Mouse (Mus musculus) liver, embryonic 13.5 days (tissue): ENCODE measurements around the gene Gas1. TPM values are rescaled to one million over a fixed set of nuclear protein-coding genes. Genes with fewer than 3 reads are reported as not detected.

Experiments
- ATAC-seq: fragments of 200-750 bp; cut with Nextera tagmentation; 2 replicates; pipeline ENCODE4 v1.8.0; 2017; ENCODE audit warnings: low read depth, mild to moderate bottlenecking, moderate number of reproducible peaks, moderate library complexity
- DNase-seq: peaks from one replicate; pipeline ENCODE4 v3.0.0; 2022
- H3K27ac ChIP-seq: fragments of 300-500 bp; sonication (generic); 2 replicates; pipeline ENCODE4 v1.5.1; 2015; ENCODE audit warnings: moderate library complexity, mild to moderate bottlenecking, inconsistent platforms
- H3K27me3 ChIP-seq: fragments of 300-500 bp; sonication (generic); 2 replicates; pipeline ENCODE4 v1.6.1; 2015; ENCODE audit warnings: mild to moderate bottlenecking, inconsistent platforms
- H3K36me3 ChIP-seq: fragments of 300-500 bp; sonication (generic); 2 replicates; pipeline ENCODE4 v1.6.1; 2015; ENCODE audit warnings: mild to moderate bottlenecking, inconsistent platforms
- H3K4me1 ChIP-seq: fragments of 300-500 bp; sonication (generic); replicated peaks from 2 replicates; pipeline ENCODE4 v1.6.1; 2015; ENCODE audit warnings: inconsistent platforms
- H3K4me2 ChIP-seq: fragments of 300-500 bp; sonication (generic); 2 replicates; pipeline ENCODE4 v1.6.1; 2015; ENCODE audit warnings: inconsistent platforms, mild to moderate bottlenecking, moderate library complexity
- H3K4me3 ChIP-seq: fragments of 300-500 bp; sonication (generic); replicated peaks from 2 replicates; pipeline ENCODE4 v1.5.1; 2015; ENCODE audit warnings: mild to moderate bottlenecking, inconsistent platforms
- H3K9ac ChIP-seq: fragments of 300-500 bp; sonication (generic); 2 replicates; pipeline ENCODE4 v1.6.1; 2015; ENCODE audit warnings: mild to moderate bottlenecking, inconsistent platforms
- H3K9me3 ChIP-seq: fragments of 300-500 bp; sonication (generic); replicated peaks from 2 replicates; pipeline ENCODE4 v1.6.1; 2016; ENCODE audit warnings: inconsistent platforms
- whole genome bisulfite sequencing: fragments of 180-500 bp; shearing (Covaris S2); methylation state at CpG from one replicate; pipeline ENCODE4 v1.1.7; 2015; ENCODE audit not compliant: insufficient replicate concordance; 5-methylcytosine and 5-hydroxymethylcytosine counted together
- polyA plus RNA-seq: library from polyadenylated mRNA; unstranded; fragments of >200 nt; fragmentation: Nextera tagmentation; extraction: Ambion mirVana; gene quantifications from 2 replicates; pipeline ENCODE4 v1.2.1, GENCODE M21; 2015

The Gas1 gene
- 2.8 and 4.1 TPM in 2 replicates for polyA plus RNA-seq

- WGBS: 0% methylated on average over 59 of the region's 59 CpGs
- peak within 1 kb of the TSS; percentile 58 for H3K4me3 ChIP-seq
- no peaks in the 10 kb centered on the region for H3K36me3 ChIP-seq
- peak; percentile 65 for ATAC-seq
- H3K4me1 ChIP-seq: peaks cover 16% of the 10 kb centered on the region
- H3K4me2 ChIP-seq: peak within 1 kb of the TSS; percentile 70
- peak; percentile 35 for DNase-seq
- peaks cover 70% of the 10 kb centered on the region for H3K27me3 ChIP-seq
- peak within 1 kb of the TSS; percentile 59 for H3K9ac ChIP-seq
- H3K9me3 ChIP-seq: no peaks in the 10 kb centered on the region
- H3K27ac ChIP-seq: peak within 1 kb of the TSS; percentile 64
These were observed at the start of gene Gas1 for GRCm38 (mm10) chr13:60177106-60177796. Gene Gas1 (minus strand): TSS chr13:60177365.

- 40% methylated on average over 9 of the region's 9 CpGs for WGBS
- Histone ChIP-seq H3K36me3 (no peaks in the 10 kb centered on the region), H3K27ac (peak overlapping the region; percentile 8; the same call in 1 of the 2 replicates), H3K4me1 (no peaks in the 10 kb centered on the region), H3K4me3 (no peak overlapping the region), H3K4me2 (no peak overlapping the region), H3K9ac (no peak overlapping the region), H3K27me3 (no peaks in the 10 kb centered on the region), H3K9me3 (peaks cover 3% of the 10 kb centered on the region; the same call in 1 of the 2 replicates)
- DNase-seq (no peak), ATAC-seq (no peak)
These were observed 49.2 kb upstream of the Gas1 start for GRCm38 (mm10) chr13:60226251-60226836.

- no peaks in the 10 kb centered on the region for H3K4me1 ChIP-seq
- H3K9ac ChIP-seq: no peak overlapping the region
- H3K27me3 ChIP-seq: no peaks in the 10 kb centered on the region
- no peak overlapping the region for H3K4me2 ChIP-seq
- ATAC-seq (no peak), DNase-seq (no peak)
- peak overlapping the region; percentile 8; the same call in 1 of the 2 replicates for H3K27ac ChIP-seq
- H3K9me3 ChIP-seq: peaks cover 3% of the 10 kb centered on the region; the same call in 1 of the 2 replicates
- 55% methylated on average over 1 of the region's 1 CpGs for WGBS
- H3K36me3 ChIP-seq: no peaks in the 10 kb centered on the region
- no peak overlapping the region for H3K4me3 ChIP-seq
These were observed 48.6 kb upstream of the Gas1 start for GRCm38 (mm10) chr13:60225736-60226135.

- H3K4me3 ChIP-seq: no peak overlapping the region
- no peak overlapping the region for H3K4me2 ChIP-seq
- no peak overlapping the region for H3K9ac ChIP-seq
- no peak for ATAC-seq
- H3K27me3 ChIP-seq: no peaks in the 10 kb centered on the region
- peaks cover 3% of the 10 kb centered on the region; the same call in 1 of the 2 replicates for H3K9me3 ChIP-seq
- H3K36me3 ChIP-seq: no peaks in the 10 kb centered on the region
- no peak overlapping the region for H3K27ac ChIP-seq
- WGBS: 70% methylated on average over 5 of the region's 5 CpGs
- DNase-seq: no peak
- H3K4me1 ChIP-seq: no peaks in the 10 kb centered on the region
These were observed 48.1 kb upstream of the Gas1 start for GRCm38 (mm10) chr13:60225276-60225675.

- DNase-seq: no peak
These were observed 46.6 kb upstream of the Gas1 start for GRCm38 (mm10) chr13:60223797-60224196.

GRCm38 (mm10) chr13:60222336-60222735 is 45.2 kb upstream of the Gas1 start:
- no peak overlapping the region for H3K4me2 ChIP-seq
- H3K9me3 ChIP-seq: no peaks in the 10 kb centered on the region
- H3K27ac ChIP-seq: no peak overlapping the region
- H3K4me3 ChIP-seq: no peak overlapping the region
- WGBS: 73% methylated on average over 11 of the region's 11 CpGs
- no peaks in the 10 kb centered on the region for H3K36me3 ChIP-seq
- no peak for DNase-seq
- H3K4me1 ChIP-seq: no peaks in the 10 kb centered on the region
- H3K27me3 ChIP-seq: no peaks in the 10 kb centered on the region
- no peak overlapping the region for H3K9ac ChIP-seq
- ATAC-seq: no peak

More at GRCm38 (mm10) chr13:60223797-60224196, 46.6 kb upstream of the Gas1 start:
- Histone ChIP-seq H3K9ac (no peak overlapping the region), H3K4me2 (no peak overlapping the region), H3K36me3 (no peaks in the 10 kb centered on the region), H3K27me3 (no peaks in the 10 kb centered on the region), H3K4me3 (no peak overlapping the region), H3K4me1 (no peaks in the 10 kb centered on the region), H3K9me3 (no peaks in the 10 kb centered on the region), H3K27ac (no peak overlapping the region)
- ATAC-seq: no peak
- 50% methylated on average over 2 of the region's 2 CpGs for WGBS

- Histone ChIP-seq H3K36me3 (no peaks in the 10 kb centered on the region), H3K4me3 (no peak overlapping the region), H3K27me3 (no peaks in the 10 kb centered on the region), H3K9me3 (no peaks in the 10 kb centered on the region), H3K4me1 (no peaks in the 10 kb centered on the region), H3K9ac (no peak overlapping the region), H3K27ac (no peak overlapping the region), H3K4me2 (no peak overlapping the region)
- WGBS: 60% methylated on average over 7 of the region's 7 CpGs
- ATAC-seq (no peak), DNase-seq (no peak)
These were observed 36.7 kb upstream of the Gas1 start for GRCm38 (mm10) chr13:60213896-60214295.

- Histone ChIP-seq H3K4me2 (no peak overlapping the region), H3K9me3 (0 out of 2 replicates have a peak, but pooled peaks cover 9% of the 10 kb centered on the region), H3K9ac (no peak overlapping the region), H3K36me3 (no peaks in the 10 kb centered on the region), H3K4me3 (no peak overlapping the region), H3K27ac (no peak overlapping the region), H3K27me3 (no peaks in the 10 kb centered on the region), H3K4me1 (no peaks in the 10 kb centered on the region)
- WGBS: 71% methylated on average over 6 of the region's 6 CpGs
- DNase-seq (no peak), ATAC-seq (no peak)
These were observed 30.0 kb upstream of the Gas1 start for GRCm38 (mm10) chr13:60207135-60207601.

- H3K4me1 ChIP-seq: no peaks in the 10 kb centered on the region
- ATAC-seq (no peak), DNase-seq (no peak)
- H3K27me3 ChIP-seq: no peaks in the 10 kb centered on the region
- no peak overlapping the region for H3K9ac ChIP-seq
- no peak overlapping the region for H3K27ac ChIP-seq
- WGBS: 73% methylated on average over 6 of the region's 6 CpGs
- H3K4me3 ChIP-seq: no peak overlapping the region
- H3K4me2 ChIP-seq: no peak overlapping the region
- H3K36me3 ChIP-seq: no peaks in the 10 kb centered on the region
- 0 out of 2 replicates have a peak, but pooled peaks cover 9% of the 10 kb centered on the region for H3K9me3 ChIP-seq
These were observed 27.6 kb upstream of the Gas1 start for GRCm38 (mm10) chr13:60204746-60205145.

GRCm38 (mm10) chr13:60193273-60193672 is 16.1 kb upstream of the Gas1 start:
- no peak overlapping the region for H3K4me2 ChIP-seq
- H3K27ac ChIP-seq: no peak overlapping the region
- ATAC-seq (no peak), DNase-seq (no peak)
- H3K9ac ChIP-seq: no peak overlapping the region
- H3K36me3 ChIP-seq: no peaks in the 10 kb centered on the region
- WGBS: 29% methylated on average over 6 of the region's 6 CpGs
- peaks cover 2% of the 10 kb centered on the region; the same call in 1 of the 2 replicates for H3K27me3 ChIP-seq
- no peaks in the 10 kb centered on the region for H3K9me3 ChIP-seq
- no peaks in the 10 kb centered on the region for H3K4me1 ChIP-seq
- no peak overlapping the region for H3K4me3 ChIP-seq

GRCm38 (mm10) chr13:60189923-60190322 is 12.8 kb upstream of the Gas1 start:
- H3K36me3 ChIP-seq: no peaks in the 10 kb centered on the region
- WGBS: 47% methylated on average over 10 of the region's 10 CpGs
- no peaks in the 10 kb centered on the region for H3K9me3 ChIP-seq
- peaks cover 2% of the 10 kb centered on the region; the same call in 1 of the 2 replicates for H3K27me3 ChIP-seq
- no peaks in the 10 kb centered on the region for H3K4me1 ChIP-seq
- H3K9ac ChIP-seq: no peak overlapping the region
- DNase-seq (no peak), ATAC-seq (no peak)
- no peak overlapping the region for H3K4me3 ChIP-seq
- H3K4me2 ChIP-seq: no peak overlapping the region
- no peak overlapping the region for H3K27ac ChIP-seq
